Mouse (Mus musculus) embryonic facial prominence, embryonic 15.5 days (tissue): ENCODE measurements around the gene Prr12. TPM values are rescaled to one million over a fixed set of nuclear protein-coding genes. Genes with fewer than 3 reads are reported as not detected.
A peak's percentile ranks its signal among the peaks of the same experiment; 100 is the strongest.

ENCODE experiments used
- ATAC-seq: fragments of 200-750 bp; cut with Nextera tagmentation; 2 replicates; pipeline ENCODE4 v1.8.0; 2017; ENCODE audit warnings: low read depth, moderate TSS enrichment; ENCODE audit not compliant: insufficient number of reproducible peaks, low FRiP score, low TSS enrichment
- H3K27ac ChIP-seq: fragments of 300-500 bp; sonication (generic); replicated peaks from 2 replicates; pipeline ENCODE4 v1.5.1; 2015; ENCODE audit warnings: mild to moderate bottlenecking, inconsistent platforms
- H3K27me3 ChIP-seq: fragments of 300-500 bp; sonication (generic); 2 replicates; pipeline ENCODE4 v1.6.1; 2015; ENCODE audit warnings: inconsistent platforms
- H3K36me3 ChIP-seq: fragments of 300-500 bp; sonication (generic); 2 replicates; pipeline ENCODE4 v1.6.1; 2015; ENCODE audit warnings: mild to moderate bottlenecking, inconsistent platforms
- H3K4me1 ChIP-seq: fragments of 300-500 bp; sonication (generic); 2 replicates; pipeline ENCODE4 v1.6.1; 2015; ENCODE audit warnings: inconsistent platforms
- H3K4me2 ChIP-seq: fragments of 300-500 bp; sonication (generic); replicated peaks from 2 replicates; pipeline ENCODE4 v1.6.1; 2015; ENCODE audit warnings: mild to moderate bottlenecking, inconsistent platforms
- H3K4me3 ChIP-seq: fragments of 300-500 bp; sonication (generic); replicated peaks from 2 replicates; pipeline ENCODE4 v1.5.1; 2015; ENCODE audit warnings: mild to moderate bottlenecking, inconsistent platforms
- H3K9ac ChIP-seq: fragments of 300-500 bp; sonication (generic); 2 replicates; pipeline ENCODE4 v1.6.1; 2015; ENCODE audit warnings: inconsistent platforms
- H3K9me3 ChIP-seq: fragments of 300-500 bp; sonication (generic); replicated peaks from 2 replicates; pipeline ENCODE4 v1.6.1; 2016; ENCODE audit warnings: inconsistent platforms
- WGBS: fragments of 180-500 bp; shearing (Covaris S2); methylation state at CpG from one replicate; pipeline ENCODE4 v1.1.7; 2015; 5-methylcytosine and 5-hydroxymethylcytosine counted together
- polyA plus RNA-seq: library from polyadenylated mRNA; unstranded; fragments of >200 nt; fragmentation: Nextera tagmentation; extraction: Ambion mirVana; gene quantifications from 2 replicates; pipeline ENCODE4 v1.2.1, GENCODE M21; 2015

Prr12 gene
- polyA plus RNA-seq, 1 experiment from 2014 or later = 11.9 TPM

GRCm38 (mm10) chr7:44986879-44987718 lies 65.6 kb downstream of the Prr12 start:
- Histone ChIP-seq H3K4me2 (peak overlapping the region; percentile 68), H3K27ac (peak overlapping the region; percentile 96), H3K27me3 (no peaks in the 10 kb centered on the region), H3K9me3 (no peaks in the 10 kb centered on the region), H3K4me3 (peak overlapping the region; percentile 98), H3K36me3 (peaks cover 24% of the 10 kb centered on the region), H3K9ac (peak overlapping the region; percentile 69), H3K4me1 (peaks cover 37% of the 10 kb centered on the region)
- WGBS = under 1% methylated on average over 29 of the region's 29 CpGs
- ATAC-seq = no peak; the same call in 1 of the 2 replicates

- H3K27ac ChIP-seq = peak within 1 kb of the TSS; percentile 96
- peak within 1 kb of the TSS; percentile 97 for H3K9ac ChIP-seq
- no peaks in the 10 kb centered on the region for H3K27me3 ChIP-seq
- H3K36me3 ChIP-seq = peaks cover 24% of the 10 kb centered on the region
- H3K4me1 ChIP-seq = peaks cover 37% of the 10 kb centered on the region
- peak; percentile 97 for ATAC-seq
- no peaks in the 10 kb centered on the region for H3K9me3 ChIP-seq
- H3K4me3 ChIP-seq = peak within 1 kb of the TSS; percentile 98
- peak within 1 kb of the TSS; percentile 68 for H3K4me2 ChIP-seq
- WGBS = 1% methylated on average over 42 of the region's 42 CpGs
These were observed 66.3 kb downstream of the Prr12 start, which contains the start of gene Prmt1 for GRCm38 (mm10) chr7:44986192-44986878. TSS of gene Prmt1 (minus strand) at chr7:44986568.

GRCm38 (mm10) chr7:44985595-44986191 lies 67.0 kb downstream of the Prr12 start:
- Histone ChIP-seq H3K27ac (peak overlapping the region; percentile 95), H3K4me1 (peaks cover 37% of the 10 kb centered on the region), H3K4me3 (peak overlapping the region; percentile 98), H3K27me3 (no peaks in the 10 kb centered on the region), H3K9me3 (no peaks in the 10 kb centered on the region), H3K36me3 (peaks cover 24% of the 10 kb centered on the region), H3K4me2 (peak overlapping the region; percentile 68), H3K9ac (peak overlapping the region; percentile 97)
- no peak for ATAC-seq
- under 1% methylated on average over 43 of the region's 45 CpGs for WGBS

- Histone ChIP-seq H3K9ac (no peak overlapping the region), H3K27me3 (no peaks in the 10 kb centered on the region), H3K4me1 (peaks cover 37% of the 10 kb centered on the region), H3K27ac (peak overlapping the region; percentile 29; the same call in 1 of the 2 replicates), H3K4me3 (peak overlapping the region; percentile 98), H3K9me3 (no peaks in the 10 kb centered on the region), H3K36me3 (peaks cover 31% of the 10 kb centered on the region), H3K4me2 (peak overlapping the region; percentile 68)
- ATAC-seq = no peak
- 38% methylated on average over 3 of the region's 3 CpGs for WGBS
These were observed 67.9 kb downstream of the Prr12 start for GRCm38 (mm10) chr7:44984833-44985164.

GRCm38 (mm10) chr7:44983944-44984832 lies 68.5 kb downstream of the Prr12 start:
- H3K36me3 ChIP-seq = peaks cover 37% of the 10 kb centered on the region
- no peak for ATAC-seq
- H3K9me3 ChIP-seq = no peaks in the 10 kb centered on the region
- peak overlapping the region; percentile 68 for H3K4me2 ChIP-seq
- H3K9ac ChIP-seq = no peak overlapping the region
- H3K27ac ChIP-seq = peak overlapping the region; percentile 63
- 61% methylated on average over 7 of the region's 7 CpGs for WGBS
- peaks cover 35% of the 10 kb centered on the region for H3K4me1 ChIP-seq
- no peaks in the 10 kb centered on the region for H3K27me3 ChIP-seq
- H3K4me3 ChIP-seq = peak overlapping the region; percentile 98

GRCm38 (mm10) chr7:44983085-44983484 lies 69.6 kb downstream of the Prr12 start:
- H3K4me1 ChIP-seq = peaks cover 28% of the 10 kb centered on the region
- 35% methylated on average over 6 of the region's 6 CpGs for WGBS
- H3K9me3 ChIP-seq = no peaks in the 10 kb centered on the region
- no peak for ATAC-seq
- H3K4me2 ChIP-seq = no peak overlapping the region
- H3K9ac ChIP-seq = no peak overlapping the region
- no peak overlapping the region for H3K4me3 ChIP-seq
- H3K27ac ChIP-seq = no peak overlapping the region
- peaks cover 48% of the 10 kb centered on the region for H3K36me3 ChIP-seq
- no peaks in the 10 kb centered on the region for H3K27me3 ChIP-seq

GRCm38 (mm10) chr7:44981539-44981938 lies 71.1 kb downstream of the Prr12 start:
- no peak for ATAC-seq
- H3K36me3 ChIP-seq = peaks cover 64% of the 10 kb centered on the region
- WGBS = 93% methylated on average over 8 of the region's 8 CpGs

GRCm38 (mm10) chr7:44978300-44978699 lies 74.4 kb downstream of the Prr12 start:
- Histone ChIP-seq H3K9ac (no peak overlapping the region), H3K36me3 (peaks cover 76% of the 10 kb centered on the region), H3K27me3 (no peaks in the 10 kb centered on the region), H3K9me3 (no peaks in the 10 kb centered on the region), H3K27ac (no peak overlapping the region), H3K4me3 (no peak overlapping the region), H3K4me1 (peaks cover 19% of the 10 kb centered on the region), H3K4me2 (no peak overlapping the region)
- ATAC-seq = no peak
- WGBS = 83% methylated on average over 3 of the region's 3 CpGs

More at GRCm38 (mm10) chr7:44981539-44981938, 71.1 kb downstream of the Prr12 start:
- Histone ChIP-seq H3K27ac (no peak overlapping the region), H3K9me3 (no peaks in the 10 kb centered on the region), H3K4me3 (no peak overlapping the region), H3K4me2 (no peak overlapping the region), H3K4me1 (peaks cover 20% of the 10 kb centered on the region), H3K9ac (no peak overlapping the region), H3K27me3 (no peaks in the 10 kb centered on the region)
